Mouse (Mus musculus) MEL (cell line): ENCODE results near the gene Nprl3. TPM values are rescaled to one million over a fixed set of nuclear protein-coding genes. Genes with fewer than 3 reads are reported as not detected.

Experiments used
- DNase-seq: peaks from one replicate; pipeline ENCODE4 v3.0.0; 2011; ENCODE audit warnings: low read depth, low spot score
- H3K27ac ChIP-seq: 2 replicates; pipeline ENCODE4 v1.5.1; 2012; ENCODE audit warnings: low read depth, mild to moderate bottlenecking, control low read depth, low read length, moderate library complexity; ENCODE audit not compliant: control insufficient read depth
- H3K27me3 ChIP-seq, 2 experiments: fragments of 150-350 bp in 1 of 2; sonication (generic) in 1 of 2; 2 replicates each; pipeline ENCODE4 v1.6.1; 2012; ENCODE audit warnings: low read length in 2 of 2, mild to moderate bottlenecking in 2 of 2, improper control_type of control experiment in 1 of 2, moderate library complexity in 1 of 2; ENCODE audit not compliant: insufficient read depth in 2 of 2, control insufficient read depth in 1 of 2
- H3K36me3 ChIP-seq, 2 experiments: 2 replicates each; pipeline ENCODE4 v1.6.1; 2012 to 2014; ENCODE audit warnings: low read length in 2 of 2, improper control_type of control experiment in 1 of 2, inconsistent platforms in 1 of 2, mild to moderate bottlenecking in 1 of 2; ENCODE audit not compliant: insufficient read depth in 2 of 2, control insufficient read depth in 1 of 2
- H3K4me1 ChIP-seq, 2 experiments: fragments of 150-350 bp in 1 of 2; sonication (generic) in 1 of 2; 2 replicates each; pipeline ENCODE4 v1.6.1; 2012; ENCODE audit warnings: low read length in 2 of 2, improper control_type of control experiment in 1 of 2, mild to moderate bottlenecking in 1 of 2; ENCODE audit not compliant: insufficient read depth in 2 of 2, control insufficient read depth in 1 of 2
- H3K4me3 ChIP-seq, 2 experiments: fragments of 150-350 bp in 1 of 2; sonication (generic) in 1 of 2; 2 replicates each; pipeline ENCODE4 v1.5.1; 2012; ENCODE audit warnings: low read depth in 2 of 2, low read length in 2 of 2, mild to moderate bottlenecking in 2 of 2, moderate library complexity in 2 of 2, control low read depth in 1 of 2, improper control_type of control experiment in 1 of 2; ENCODE audit not compliant: control insufficient read depth in 1 of 2, insufficient read depth in 1 of 2
- H3K79me2 ChIP-seq: 2 replicates; pipeline ENCODE4 v1.6.1; 2012; ENCODE audit warnings: mild to moderate bottlenecking, low read length, moderate library complexity; ENCODE audit not compliant: control insufficient read depth, poor library complexity, insufficient read depth
- H3K9ac ChIP-seq: 2 replicates; pipeline ENCODE4 v1.6.1; 2012; ENCODE audit warnings: low read depth, mild to moderate bottlenecking, control low read depth, low read length, moderate library complexity; ENCODE audit not compliant: control insufficient read depth, poor library complexity, severe bottlenecking
- H3K9me3 ChIP-seq: fragments of 150-350 bp; sonication (generic); replicated peaks from 2 replicates; pipeline ENCODE4 v1.6.1; 2012; ENCODE audit warnings: mild to moderate bottlenecking, low read length, improper control_type of control experiment, moderate library complexity; ENCODE audit not compliant: insufficient read depth
- CHD1 ChIP-seq: IDR thresholded peaks from 2 replicates; pipeline ENCODE4 v1.6.1; 2012; ENCODE audit warnings: low read depth, mild to moderate bottlenecking, inconsistent platforms, low read length, improper control_type of control experiment
- CTCF ChIP-seq, 3 experiments: IDR thresholded peaks in 2 of 3; conservative IDR thresholded peaks in 1 of 3; 2 replicates each; pipeline ENCODE4 v1.5.1; 2011 to 2012; ENCODE audit warnings: low read length in 3 of 3, low read depth in 2 of 3, mild to moderate bottlenecking in 2 of 3, improper control_type of control experiment in 1 of 3, inconsistent platforms in 1 of 3, mixed read lengths in 1 of 3, moderate library complexity in 1 of 3; ENCODE audit not compliant: control insufficient read depth in 1 of 3, insufficient read depth in 1 of 3, poor library complexity in 1 of 3, severe bottlenecking in 1 of 3
- GABPA ChIP-seq: IDR thresholded peaks from 2 replicates; pipeline ENCODE4 v1.6.1; 2012; ENCODE audit warnings: low read depth, mild to moderate bottlenecking, inconsistent platforms, low read length, improper control_type of control experiment, moderate library complexity
- JUND ChIP-seq: IDR thresholded peaks from 2 replicates; pipeline ENCODE4 v1.6.1; 2011; ENCODE audit warnings: low read depth, mild to moderate bottlenecking, improper control_type of control experiment, low read length
- MAFK ChIP-seq: IDR thresholded peaks from 2 replicates; pipeline ENCODE4 v1.6.1; 2011; ENCODE audit warnings: low read depth, mild to moderate bottlenecking, low read length, improper control_type of control experiment, borderline replicate concordance
- MAZ ChIP-seq: IDR thresholded peaks from 2 replicates; pipeline ENCODE4 v1.6.1; 2012; ENCODE audit warnings: low read depth, mild to moderate bottlenecking, inconsistent platforms, low read length, improper control_type of control experiment
- MXI1 ChIP-seq: IDR thresholded peaks from 2 replicates; pipeline ENCODE4 v1.6.1; 2011; ENCODE audit warnings: mild to moderate bottlenecking, low read depth, low read length, improper control_type of control experiment
- NELFE ChIP-seq: IDR thresholded peaks from 2 replicates; pipeline ENCODE4 v1.6.1; 2011; ENCODE audit warnings: low read depth, low read length, improper control_type of control experiment
- NRF1 ChIP-seq: IDR thresholded peaks from 2 replicates; pipeline ENCODE4 v1.6.1; 2014; ENCODE audit warnings: low read depth, mild to moderate bottlenecking, inconsistent platforms, low read length, improper control_type of control experiment, moderate library complexity; ENCODE audit not compliant: poor library complexity, insufficient read depth, severe bottlenecking
- POLR2AphosphoS5 ChIP-seq: IDR thresholded peaks from 2 replicates; pipeline ENCODE4 v1.6.1; 2012; ENCODE audit warnings: low read depth, borderline replicate concordance, mild to moderate bottlenecking, inconsistent platforms, low read length, moderate library complexity, mixed read lengths
- UBTF ChIP-seq: IDR thresholded peaks from 2 replicates; pipeline ENCODE4 v1.6.1; 2012; ENCODE audit warnings: low read depth, mild to moderate bottlenecking, inconsistent platforms, low read length, improper control_type of control experiment, moderate library complexity, borderline replicate concordance; ENCODE audit not compliant: insufficient read depth
- USF2 ChIP-seq, 2 experiments: IDR thresholded peaks; 2 replicates each; pipeline ENCODE4 v1.6.1; 2011 to 2012; ENCODE audit warnings: improper control_type of control experiment in 2 of 2, low read length in 2 of 2, borderline replicate concordance in 1 of 2, inconsistent platforms in 1 of 2, low read depth in 1 of 2, mild to moderate bottlenecking in 1 of 2; ENCODE audit not compliant: insufficient read depth in 1 of 2
- ZKSCAN1 ChIP-seq: IDR thresholded peaks from 2 replicates; pipeline ENCODE4 v1.6.1; 2012; ENCODE audit warnings: low read depth, mild to moderate bottlenecking, inconsistent platforms, low read length, improper control_type of control experiment, moderate library complexity
- polyA plus RNA-seq, 2 experiments: library from polyadenylated mRNA; stranded (reverse) in 1 of 2; unstranded in 1 of 2; fragments of >175 nt in 1 of 2; fragments of >200 nt in 1 of 2; gene quantifications; 2 replicates each; pipeline versions ENCODE4 v1.2.1 to v1.2.4; 2012; ENCODE audit warnings: low replicate concordance in 2 of 2, low read depth in 1 of 2; ENCODE audit not compliant: insufficient read length in 2 of 2, insufficient read depth in 1 of 2, missing spikeins in 1 of 2
- total RNA-seq: library from RNA; depleted of rRNA; stranded (reverse); fragments of 300-350 nt; gene quantifications from 2 replicates; pipeline ENCODE4 v1.2.3, GENCODE M21; 2012

Nprl3 gene
- total and polyA plus RNA-seq, 3 experiments, result 14.1 to 18.4 TPM; not detected in 1

GRCm38 (mm10) chr11:32195867-32196540 is 71.5 kb downstream of the Nprl3 start (continued):
- TF ChIP-seq CTCF (IDR thresholded peaks at IDR 0.05 in 2 of 3, conservative IDR thresholded peaks at IDR 0.05 in 1 of 3; ENCODE audit: control insufficient read depth in 1 of 3, insufficient read depth in 1 of 3, low read depth in 2 of 3, low read length in 3 of 3, poor library complexity in 1 of 3, severe bottlenecking in 1 of 3) (peak in 1 of 3 experiments; percentile 9; a peak in 1 of 6 replicates), CHD1 (0 out of 2 replicates have a peak, but pooled peaks have one; percentile 65), UBTF (no peak), USF2 (IDR thresholded peaks at IDR 0.05; ENCODE audit: borderline replicate concordance in 1 of 2, insufficient read depth in 1 of 2, low read depth in 1 of 2, low read length in 2 of 2) (no peak), JUND (no peak)

DNA sequence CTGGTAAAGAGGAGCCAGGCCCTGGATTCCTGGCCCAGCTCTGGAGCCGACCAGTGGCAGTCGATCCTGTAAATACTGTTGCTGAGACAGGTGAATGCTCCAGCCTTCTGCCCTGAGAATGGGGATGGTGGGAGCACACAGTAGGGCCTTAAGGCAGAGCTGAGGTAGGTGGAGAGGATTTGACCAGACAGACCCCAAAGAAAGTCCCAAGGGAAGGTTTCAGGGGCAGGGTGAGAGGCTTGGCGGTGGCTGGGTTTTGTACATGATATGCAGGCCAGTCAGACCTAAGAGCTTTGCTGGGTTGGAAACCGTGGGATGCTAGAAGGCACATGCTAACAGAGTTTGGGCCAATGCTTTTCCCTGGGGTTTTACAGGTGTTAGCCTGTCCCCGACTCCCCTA is 72.9 kb downstream of the Nprl3 start:
- no peak overlapping the region for H3K9ac ChIP-seq
- H3K36me3 ChIP-seq, result peaks cover 2 to 26% of the 10 kb centered on the region in 2 experiments; a peak in 3 of 4 replicates
- no peaks in the 10 kb centered on the region for H3K27me3 ChIP-seq
- peaks cover 20% of the 10 kb centered on the region for H3K79me2 ChIP-seq
- no peak for DNase-seq
- TF ChIP-seq NRF1, result no peak
- peak; percentile 85 for TF ChIP-seq ZKSCAN1
- no peak for TF ChIP-seq MAZ
- H3K9me3 ChIP-seq, result no peaks in the 10 kb centered on the region
- peaks cover 25 to 33% of the 10 kb centered on the region in 2 experiments for H3K4me1 ChIP-seq
- no peak overlapping the region for H3K4me3 ChIP-seq
- H3K27ac ChIP-seq, result no peak overlapping the region

DNA sequence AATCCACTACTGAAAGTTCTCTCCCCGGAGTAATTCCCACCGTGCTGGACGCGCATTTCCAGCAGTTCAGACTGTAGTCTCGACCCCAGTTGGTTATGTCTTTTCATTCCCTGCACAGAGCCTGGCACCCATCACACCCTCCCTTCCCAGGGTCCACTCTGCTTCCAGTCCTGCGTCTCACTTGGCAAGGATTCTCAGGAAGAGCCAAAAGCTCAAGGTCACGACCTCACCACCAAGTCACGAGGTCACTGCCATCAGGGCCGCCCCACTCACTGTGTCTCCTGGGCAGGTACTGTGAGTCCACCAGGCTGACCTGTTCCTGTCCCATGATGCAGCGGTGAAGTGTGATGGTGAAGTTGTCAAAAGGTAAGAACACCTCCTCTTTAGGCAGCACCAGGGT is 73.4 kb downstream of the Nprl3 start:
- H3K4me3 ChIP-seq, result no peak overlapping the region
- H3K79me2 ChIP-seq, result peaks cover 16% of the 10 kb centered on the region
- no peak for TF ChIP-seq MAFK
- TF ChIP-seq POLR2AphosphoS5, result no peak
- no peak for TF ChIP-seq MXI1
- no peak for TF ChIP-seq NELFE
- no peak for TF ChIP-seq NRF1
- no peak for TF ChIP-seq UBTF
- no peak for TF ChIP-seq CTCF (IDR thresholded peaks at IDR 0.05 in 2 of 3, conservative IDR thresholded peaks at IDR 0.05 in 1 of 3; ENCODE audit: control insufficient read depth in 1 of 3, insufficient read depth in 1 of 3, low read depth in 2 of 3, low read length in 3 of 3, poor library complexity in 1 of 3, severe bottlenecking in 1 of 3)
- TF ChIP-seq GABPA, result no peak
- no peak overlapping the region for H3K9ac ChIP-seq
- H3K27me3 ChIP-seq, result no peaks in the 10 kb centered on the region
- peaks cover 2 to 26% of the 10 kb centered on the region in 2 experiments; a peak in 3 of 4 replicates for H3K36me3 ChIP-seq
- no peaks in the 10 kb centered on the region for H3K9me3 ChIP-seq
- DNase-seq, result no peak
- no peak overlapping the region for H3K27ac ChIP-seq
- peaks cover 25 to 33% of the 10 kb centered on the region in 2 experiments for H3K4me1 ChIP-seq
